Mouse (Mus musculus) left cerebral cortex, postnatal 25 days (tissue): ENCODE data around the gene Recql. TPM values are rescaled to one million over a fixed set of nuclear protein-coding genes. Genes with fewer than 3 reads are reported as not detected.

Experiments
- DNase-seq, 2 experiments: peaks; one replicate each; pipeline ENCODE4 v3.0.0; 2022; ENCODE audit warnings: low spot score in 2 of 2, mixed read lengths in 1 of 2
- intact Hi-C: fragments of 180-260 bp; cut with DNase I; formaldehyde crosslinking; loops from one replicate; pipeline ENCODE4 v1.15.1; 2025
- total RNA-seq, 2 experiments: library from RNA; stranded (reverse); gene quantifications; 2 replicates each; pipeline ENCODE4 v1.2.3; 2021

The Recql gene
- 10 to 100 TPM; 19.9 to 20.2 TPM for total RNA-seq

DNA sequence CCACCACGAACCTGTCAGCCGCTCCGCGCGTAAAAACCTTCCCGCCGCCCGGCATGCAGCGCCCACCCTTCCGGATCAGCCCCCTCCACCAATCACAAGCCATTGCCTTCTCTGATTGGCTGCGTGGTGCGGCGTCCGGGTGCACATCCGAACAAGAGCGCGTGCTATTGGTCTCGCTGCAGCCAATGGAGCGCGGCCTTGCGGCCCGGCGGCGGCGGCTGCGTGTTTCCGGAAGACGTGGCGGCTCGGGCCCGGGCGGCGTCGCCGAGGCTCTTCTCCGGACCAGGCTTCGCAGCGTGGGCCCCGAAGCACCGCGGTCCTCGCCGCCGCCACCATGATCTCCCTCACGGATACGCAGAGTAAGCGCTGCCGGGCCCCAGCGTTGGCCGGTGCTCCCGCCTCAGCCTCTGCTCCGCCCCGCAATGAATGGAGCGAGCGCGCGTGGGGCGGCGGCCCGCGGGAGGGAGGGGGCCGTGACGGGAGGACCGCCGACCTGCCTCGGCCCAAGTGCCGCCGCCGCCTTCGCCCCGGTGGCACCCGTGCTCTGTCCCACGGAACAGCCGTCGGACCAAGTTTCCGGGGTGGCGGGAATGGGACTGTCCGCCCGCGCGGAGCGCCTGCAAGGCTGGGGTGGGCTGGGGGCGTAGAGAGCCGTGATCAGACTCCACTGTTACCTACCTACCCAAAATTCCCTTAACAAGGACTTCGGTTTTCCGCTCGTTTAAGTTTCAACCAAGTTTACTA is at the start of gene Recql, which contains the start of gene Golt1b:
TSS of gene Recql (minus strand) at position 77 of the 744 bp plus-strand sequence.
TSS of gene Golt1b (plus strand) at position 211 of the 744 bp plus-strand sequence.
- intact Hi-C loops: loop anchor here (2.0 kb wide), 2 partner anchors 42 to 120 kb away; partner anchors contain the start of genes Ldhb and Pyroxd1
- DNase-seq: peak; percentile 99

DNA sequence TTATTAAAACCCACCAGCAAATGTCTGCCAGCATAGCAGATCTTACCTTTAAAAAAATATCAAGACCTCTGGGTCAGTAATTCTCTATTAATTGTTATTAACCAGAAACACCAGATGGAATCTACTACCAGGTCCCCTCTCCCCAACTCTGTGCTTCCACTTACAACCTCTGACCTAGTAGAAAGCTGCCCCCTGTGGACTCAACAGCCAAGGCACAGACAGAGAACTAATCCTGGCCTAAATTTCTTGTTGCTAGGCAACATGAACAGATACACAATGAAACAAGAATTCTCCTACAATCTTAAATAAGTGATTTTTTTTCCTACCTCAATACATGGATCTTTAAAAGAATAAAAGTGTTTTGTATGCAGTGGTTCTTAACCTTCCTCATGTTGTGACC is 42.2 kb upstream of the Recql start:
- no peak for DNase-seq
- intact Hi-C loops: no loop called here

DNA sequence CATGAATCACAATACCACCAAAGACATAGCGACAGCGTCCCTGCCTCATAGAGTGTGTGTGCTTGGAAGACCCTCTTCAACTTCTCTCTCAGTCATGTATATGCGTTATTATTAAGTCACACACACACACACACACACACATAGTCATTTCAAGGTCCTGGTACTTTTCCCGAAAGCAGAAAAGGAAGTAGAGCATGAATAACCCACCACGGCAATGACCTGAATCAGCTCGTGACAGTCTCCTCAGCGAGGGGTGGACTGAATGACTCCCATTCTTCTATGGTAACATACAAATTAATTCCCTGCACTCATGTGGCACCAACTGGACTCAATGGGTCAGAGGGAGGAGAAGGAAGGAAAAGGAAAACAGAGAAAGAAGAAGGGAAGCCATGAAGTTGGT is 38.1 kb upstream of the Recql start:
- intact Hi-C loops: no loop called here
- DNase-seq: no peak

DNA sequence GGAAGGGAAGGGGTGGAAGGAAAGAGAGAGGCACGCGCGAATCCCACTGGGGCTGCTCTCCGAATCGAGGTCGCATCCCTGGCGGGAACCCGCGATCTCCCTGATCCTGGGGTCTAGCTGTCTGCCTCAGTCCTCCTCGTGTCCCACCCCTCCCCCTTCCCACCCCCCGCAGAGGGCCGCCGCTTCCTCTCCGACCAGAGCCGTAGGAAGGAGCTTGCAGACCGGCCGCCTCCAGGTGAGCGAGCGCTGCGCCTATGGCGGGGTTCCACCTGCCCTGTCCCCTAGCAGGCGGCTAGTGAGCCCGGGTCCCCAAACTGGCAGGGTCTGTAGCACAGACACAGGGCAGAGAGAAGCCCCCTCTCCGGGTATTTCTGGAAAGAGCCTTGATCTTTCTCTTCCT is 27.7 kb upstream of the Recql start:
- intact Hi-C loops: no loop called here
- DNase-seq: no peak

DNA sequence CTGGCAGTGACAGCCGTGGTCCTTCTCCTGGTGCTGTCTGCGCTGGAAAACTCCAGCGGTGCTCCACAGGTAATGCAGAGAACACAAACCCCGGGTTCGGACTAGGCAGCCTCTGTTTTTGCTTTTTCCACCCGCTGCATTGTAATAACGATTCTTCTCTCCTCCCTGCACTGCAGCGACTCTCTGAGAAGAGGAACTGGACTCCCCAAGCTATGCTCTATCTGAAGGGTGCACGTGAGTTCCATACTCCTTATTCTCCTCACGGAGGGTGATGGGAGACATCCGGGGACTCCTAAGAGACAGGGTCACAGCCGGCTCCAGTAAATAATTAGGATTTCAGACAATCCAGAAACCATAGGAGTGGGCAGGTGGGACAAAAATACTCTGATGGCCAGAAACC is 27.0 kb upstream of the Recql start:
- no peak for DNase-seq
- intact Hi-C loops: no loop called here

DNA sequence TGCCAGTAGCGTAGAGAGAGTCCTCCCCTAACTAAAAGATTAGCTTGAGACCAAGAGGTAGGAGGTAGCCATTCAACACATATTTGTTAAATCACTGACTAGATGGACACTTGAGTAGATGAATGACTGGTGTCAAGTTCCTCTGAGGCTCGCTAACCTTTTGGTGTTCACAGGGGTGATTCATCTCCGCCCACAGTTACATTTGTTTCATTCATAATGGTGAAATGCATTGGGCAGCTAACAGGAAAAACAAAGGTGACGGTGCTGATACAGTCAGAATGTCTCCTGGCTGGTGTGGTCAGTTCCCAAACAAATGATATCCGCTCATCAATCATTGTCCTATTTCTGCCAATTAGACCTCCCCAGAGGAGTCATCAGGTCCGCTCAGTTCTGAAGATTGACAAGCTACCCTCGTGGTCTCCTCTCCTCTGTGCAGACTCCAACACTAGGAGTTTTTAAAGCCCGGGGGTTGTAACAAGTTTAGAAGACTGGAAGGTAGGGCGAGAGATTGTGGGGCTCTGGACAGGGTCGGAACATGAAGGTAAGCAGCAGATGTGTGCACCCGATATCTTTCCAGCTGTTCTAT is 26.1 kb upstream of the Recql start, which contains the start of gene Spx:
TSS of gene Spx (plus strand) at position 536 of the 586 bp plus-strand sequence.
- intact Hi-C loops: no loop called here
- DNase-seq: no peak

DNA sequence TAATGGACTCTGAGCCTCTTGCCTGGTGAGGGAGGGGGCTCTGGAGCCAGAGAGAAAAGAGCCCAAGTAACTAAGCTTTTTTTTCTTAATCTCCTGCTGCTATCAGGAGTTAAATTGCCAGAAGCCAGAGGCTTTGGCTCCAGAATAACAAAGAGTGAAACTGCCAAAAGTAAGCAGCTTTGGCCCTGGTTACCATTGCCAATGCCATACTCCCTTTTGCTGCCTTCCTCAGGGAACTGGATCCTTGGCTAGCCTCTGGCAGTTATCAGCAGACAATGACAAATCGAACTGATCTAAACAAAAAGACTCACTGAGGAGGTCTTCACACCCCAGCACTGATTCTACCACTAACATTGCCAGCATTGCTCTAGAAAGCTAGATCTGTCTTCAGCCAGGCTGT is 24.3 kb upstream of the Recql start:
- intact Hi-C loops: no loop called here
- no peak for DNase-seq

DNA sequence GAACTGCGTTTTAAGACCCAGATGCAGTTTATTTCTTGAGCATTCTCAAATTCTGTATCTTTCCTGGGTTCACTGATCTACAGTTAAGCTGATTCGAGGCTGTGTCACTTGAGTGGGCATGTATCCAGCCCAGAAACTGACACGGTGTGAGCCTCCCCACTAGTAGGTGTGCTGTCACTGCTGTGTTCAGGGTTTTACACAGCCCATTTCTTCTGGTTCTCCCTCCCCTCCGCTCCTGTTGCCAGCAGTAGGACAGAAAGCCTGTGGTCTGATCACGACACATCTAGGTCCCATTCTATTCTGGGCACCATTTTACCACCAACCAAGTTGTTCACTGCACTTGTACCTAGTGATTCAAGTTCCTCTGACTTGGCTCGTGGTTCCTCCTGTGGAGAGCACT is 8.9 kb upstream of the Recql start:
- peak in 1 of 2 experiments; percentile 17 for DNase-seq
- intact Hi-C loops: no loop called here

DNA sequence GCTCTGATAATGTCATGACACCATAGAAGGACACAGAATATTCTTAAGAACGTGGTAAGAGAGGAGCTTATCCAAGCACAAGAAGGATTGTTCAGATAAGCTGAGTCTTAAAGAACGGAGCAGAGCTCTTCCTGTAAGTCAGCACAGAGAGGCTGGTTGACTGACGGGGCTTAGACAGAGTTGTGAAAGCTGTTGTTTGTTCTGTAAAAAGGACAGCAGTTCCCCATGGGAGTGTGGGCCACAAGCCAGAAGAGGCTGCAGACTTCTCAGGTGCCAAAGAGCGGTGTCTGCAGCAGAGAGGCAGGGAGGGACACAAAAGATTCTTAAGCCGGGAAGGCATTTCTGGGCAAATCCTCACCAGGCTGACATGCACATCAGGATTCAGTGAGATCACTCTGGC is 7.8 kb upstream of the Recql start:
- peak; percentile 18 to 35 for DNase-seq
- intact Hi-C loops: no loop called here

DNA sequence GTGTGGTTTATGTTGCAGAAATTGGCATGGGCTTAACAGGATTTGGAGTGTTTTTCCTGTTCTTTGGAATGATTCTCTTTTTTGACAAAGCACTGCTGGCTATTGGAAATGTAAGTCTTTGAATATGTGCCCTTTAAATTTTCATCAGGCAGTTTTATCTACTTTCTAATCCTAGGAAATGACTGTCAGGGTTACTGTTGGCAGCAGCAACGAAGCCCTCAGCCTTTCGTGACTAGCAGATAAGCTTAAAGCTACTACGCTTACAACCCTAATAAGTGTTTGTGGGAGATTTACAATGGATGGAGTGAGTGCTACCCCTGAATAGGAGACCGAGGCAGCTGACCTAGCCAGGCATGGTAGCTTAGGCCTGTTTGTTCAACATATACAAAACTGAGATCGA is 5.4 kb upstream of the Recql start:
- DNase-seq: no peak
- intact Hi-C loops: no loop called here

DNA sequence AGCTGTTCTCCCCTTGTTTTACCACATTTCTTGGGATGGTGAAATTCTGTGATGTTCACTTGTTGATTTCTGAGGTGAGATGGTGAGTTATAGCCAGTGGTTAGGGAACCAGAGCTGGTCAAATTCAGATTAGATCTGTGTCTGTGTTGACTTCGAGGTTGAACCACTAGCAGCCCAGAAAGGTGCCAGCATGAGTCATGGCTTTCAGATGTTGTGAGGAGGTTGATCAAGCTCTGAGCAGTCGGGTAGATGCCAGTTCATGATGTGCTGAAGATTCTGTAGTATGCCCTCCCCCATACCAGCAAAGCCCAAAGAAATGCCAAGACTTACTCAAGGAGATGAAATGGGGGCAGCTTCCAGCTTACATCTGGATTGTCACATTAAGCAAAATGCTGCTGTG is 2.2 kb upstream of the Recql start:
- peak in 1 of 2 experiments; percentile 42 for DNase-seq
- intact Hi-C loops: no loop called here

DNA sequence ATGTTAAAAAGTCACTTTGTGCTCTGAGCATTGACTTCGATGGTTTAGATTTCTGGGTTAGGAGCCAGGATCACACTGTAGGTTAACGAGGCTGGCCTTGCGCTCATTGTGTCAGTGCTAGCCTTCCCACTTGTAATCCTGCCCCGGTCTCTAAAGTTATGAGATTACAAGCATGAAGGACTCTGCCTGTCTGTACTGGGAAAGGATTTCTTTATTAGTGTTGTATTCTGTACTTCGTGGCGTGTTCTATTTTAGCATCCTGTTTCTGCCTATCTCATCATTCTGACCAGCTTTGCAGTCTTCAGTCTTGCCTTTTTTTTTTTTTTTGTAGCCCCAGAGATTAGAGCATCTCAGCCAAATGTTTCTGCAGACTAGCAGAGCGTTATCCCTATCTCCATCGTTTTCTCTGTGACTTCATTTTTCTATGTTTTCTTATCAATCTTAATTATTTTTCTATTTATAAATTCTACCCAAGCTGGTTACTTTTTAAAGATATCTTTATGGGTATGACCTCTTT is 926 bp upstream of the Recql start:
- intact Hi-C loops: loop anchor here (2.0 kb wide), 2 partner anchors 43 to 119 kb away; partner anchors contain the start of genes Ldhb and Pyroxd1
- no peak for DNase-seq

DNA sequence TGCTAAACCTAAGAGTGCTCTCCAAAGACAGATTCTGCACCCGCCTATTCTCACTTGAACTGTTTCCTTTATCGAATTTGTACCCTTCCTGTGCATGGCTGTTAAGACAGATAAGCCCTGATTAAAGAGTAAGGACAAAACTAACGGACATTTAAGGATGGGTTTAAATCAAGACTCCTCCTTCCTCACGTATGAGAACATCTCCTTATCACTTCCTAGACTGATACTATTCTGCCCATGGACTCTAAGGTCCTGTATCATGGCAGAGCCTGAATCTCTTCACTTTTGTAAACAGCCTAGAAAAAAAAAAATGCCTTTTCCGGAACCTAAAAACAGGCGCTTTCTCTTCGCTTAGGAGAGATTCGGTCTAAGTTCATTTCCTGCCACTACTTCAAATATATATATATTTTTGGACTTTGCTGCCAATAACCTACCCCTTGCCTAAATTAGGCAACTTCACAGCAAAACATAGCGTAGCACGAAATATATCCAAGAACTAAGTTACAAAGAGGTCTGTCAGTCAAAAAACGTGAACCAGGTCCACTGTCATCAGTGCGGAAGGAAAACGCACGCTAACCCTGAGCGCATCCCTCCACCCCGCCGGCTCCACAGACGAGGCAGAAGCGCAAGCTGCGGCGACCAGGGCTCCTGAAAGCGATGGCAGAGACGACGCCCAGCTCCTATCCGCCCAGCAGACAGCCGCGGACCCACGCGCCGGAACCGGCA is 439 bp downstream of the Recql start:
- intact Hi-C loops: loop anchor here (2.0 kb wide), 2 partner anchors 42 to 120 kb away; partner anchors contain the start of genes Ldhb and Pyroxd1
- DNase-seq: no peak

DNA sequence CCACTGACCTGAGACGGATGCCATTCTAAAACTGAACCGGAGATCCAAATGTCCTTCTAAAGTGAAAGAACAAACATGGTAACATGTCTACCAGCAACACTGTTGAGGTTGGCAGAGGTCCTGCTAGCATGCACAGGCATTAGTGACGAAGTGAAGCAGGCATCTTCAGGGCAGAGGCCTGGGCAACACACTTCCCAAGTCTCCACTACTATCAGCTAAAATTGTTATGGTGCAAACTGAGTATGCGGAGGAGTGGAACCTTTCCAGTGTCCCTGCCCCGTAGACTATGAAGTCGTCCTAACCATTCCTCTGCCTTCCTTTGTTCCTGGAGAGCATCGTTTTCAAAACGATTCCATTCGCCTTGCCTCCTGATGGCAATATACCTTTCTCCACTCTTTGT is 2.4 kb downstream of the Recql start:
- intact Hi-C loops: no loop called here
- no peak for DNase-seq

DNA sequence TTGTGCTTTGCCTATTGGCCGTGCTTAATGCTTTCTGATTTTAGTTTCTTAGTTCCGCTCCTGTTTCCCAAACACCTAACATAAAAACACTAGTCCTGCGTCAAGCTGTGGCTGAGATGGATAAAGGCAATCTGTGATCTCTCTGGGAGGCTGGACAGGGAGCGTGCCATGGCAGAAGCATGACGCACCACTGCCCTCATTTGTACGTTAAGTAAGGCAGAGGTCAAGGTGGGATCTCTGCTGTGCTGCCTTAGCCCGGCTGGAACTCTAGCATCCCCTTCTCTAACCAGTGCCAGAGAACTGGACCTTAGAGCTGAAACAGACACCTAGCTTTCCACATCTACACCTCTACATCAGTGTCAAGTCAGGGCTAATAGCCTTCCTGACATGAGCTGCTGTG is 5.3 kb downstream of the Recql start:
- intact Hi-C loops: no loop called here
- DNase-seq: no peak

DNA sequence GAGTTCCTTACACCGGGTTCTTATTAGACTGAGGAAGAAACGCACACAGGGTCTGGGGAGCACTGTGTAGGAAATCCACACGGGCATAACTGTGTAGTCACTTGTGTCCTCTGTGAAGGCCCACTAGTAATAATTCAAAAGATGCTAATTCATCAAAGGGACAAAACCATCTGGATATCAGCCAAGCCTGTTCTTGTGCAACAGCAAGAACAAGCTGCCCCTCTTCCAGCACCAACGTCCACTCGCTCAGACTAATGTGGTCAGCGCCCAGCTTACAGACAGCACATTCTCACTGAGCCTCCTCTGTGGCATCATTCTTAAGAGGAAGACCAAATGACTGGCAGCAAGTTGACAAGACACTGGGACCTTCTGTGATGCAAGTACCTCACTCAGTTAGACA is 6.9 kb downstream of the Recql start:
- intact Hi-C loops: no loop called here
- DNase-seq: no peak

DNA sequence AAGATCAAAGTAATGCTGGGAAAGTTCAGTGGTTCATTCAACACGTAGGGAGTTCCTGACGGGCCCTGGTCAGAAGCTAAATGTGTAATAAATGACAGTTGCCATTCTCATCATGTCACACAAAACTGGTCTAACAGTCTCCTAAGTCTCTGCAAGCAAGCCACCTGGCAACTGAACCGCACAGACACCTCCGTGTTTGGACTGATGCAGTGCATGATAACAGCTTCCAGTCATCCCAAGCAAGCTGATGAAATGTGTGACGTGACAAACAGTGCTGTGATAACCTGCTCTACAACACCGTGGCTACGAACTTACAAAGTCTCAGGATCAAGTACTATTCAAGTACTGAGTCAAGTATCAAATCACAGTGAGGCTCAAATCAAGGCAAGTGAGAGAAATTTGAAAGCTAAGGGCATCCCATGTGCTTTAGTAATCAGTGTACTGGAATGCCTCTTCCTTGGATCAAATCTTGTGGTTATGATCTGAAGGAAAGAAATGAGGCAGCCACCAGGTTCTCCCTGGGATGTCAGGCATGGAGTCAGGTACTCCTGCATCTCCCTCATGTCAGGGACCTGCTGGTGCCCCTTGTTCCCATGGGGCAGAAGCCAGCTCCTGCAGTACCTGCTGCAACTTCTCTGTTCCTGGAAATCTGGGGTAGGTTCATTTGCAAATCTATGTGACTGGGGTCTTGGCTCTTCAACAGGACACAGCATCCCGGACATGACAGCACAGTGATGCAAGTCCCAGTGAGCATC is 8.1 kb downstream of the Recql start:
- no peak for DNase-seq
- intact Hi-C loops: no loop called here

DNA sequence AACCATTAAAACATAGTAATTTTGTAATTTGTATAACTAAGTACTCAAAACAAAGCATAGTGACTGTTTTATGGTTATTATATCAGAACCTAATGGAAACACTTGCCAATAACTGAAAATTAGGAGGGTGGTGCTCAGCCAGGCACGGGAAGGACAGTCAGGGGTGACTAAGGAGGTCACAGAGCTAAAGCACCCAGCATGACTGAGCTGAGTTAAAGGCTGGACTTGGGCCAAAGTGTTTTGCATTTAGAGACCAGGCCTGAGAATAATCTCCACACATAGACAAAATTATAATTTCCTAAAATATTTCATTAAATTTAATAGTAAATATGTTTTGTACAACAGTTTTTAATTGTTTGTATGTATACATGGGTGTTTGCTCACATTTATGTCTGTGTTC is 9.8 kb downstream of the Recql start:
- intact Hi-C loops: no loop called here
- no peak for DNase-seq

DNA sequence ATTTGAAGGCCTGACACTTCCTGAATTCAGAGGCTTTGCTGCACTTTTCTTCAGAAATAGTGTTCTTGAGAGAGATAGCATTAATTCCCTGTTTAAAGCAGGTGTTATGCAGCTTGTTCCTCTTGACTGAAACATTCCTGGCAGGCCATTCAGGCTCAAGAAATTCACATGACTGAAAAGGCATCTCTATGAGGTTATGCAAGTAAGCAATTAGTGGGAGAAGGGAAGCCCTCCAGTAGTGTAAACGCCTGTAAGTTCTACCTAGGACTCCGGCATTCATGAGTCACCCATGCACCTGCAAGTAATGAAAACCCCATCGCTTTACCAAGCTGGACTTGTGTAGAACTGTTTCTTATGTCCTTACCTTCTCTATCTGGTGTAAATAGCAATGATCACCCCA is 17.3 kb downstream of the Recql start:
- intact Hi-C loops: no loop called here
- DNase-seq: no peak

DNA sequence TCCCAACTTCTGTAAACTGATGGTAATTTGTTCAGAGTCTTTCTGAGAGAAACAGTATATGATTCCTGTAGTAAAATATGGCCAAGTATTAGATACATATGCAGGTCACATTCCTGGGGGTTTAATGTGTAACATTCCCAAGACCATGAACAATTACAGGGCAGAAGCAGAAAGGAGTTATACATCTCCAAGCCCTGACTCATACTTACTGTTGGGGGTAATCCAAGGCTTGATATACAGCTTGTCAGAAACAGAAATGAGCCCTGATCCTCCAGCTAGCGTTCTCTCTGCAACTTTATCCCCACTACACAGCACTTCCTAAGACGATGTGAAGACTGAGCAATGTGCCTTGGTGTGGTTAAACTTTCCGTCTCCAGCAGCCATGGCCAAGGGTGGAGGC is 19.3 kb downstream of the Recql start:
- DNase-seq: no peak
- intact Hi-C loops: no loop called here
